Mouse (Mus musculus): ENCODE results near the gene Zfp536. TPM values are rescaled to one million over a fixed set of nuclear protein-coding genes. Genes with fewer than 3 reads are reported as not detected.

The Zfp536 gene
- polyA plus RNA-seq, 1 experiment from 2014 or later: 3.9 TPM

GRCm38 (mm10) chr7:37623903-37624758 is 149.3 kb downstream of the Zfp536 start:
- peaks cover 22% of the 10 kb centered on the region for H3K27me3 ChIP-seq (ENCODE audit: control insufficient read depth, insufficient read depth, low read length)
- H3K4me1 ChIP-seq (ENCODE audit: control insufficient read depth in 2 of 2, insufficient read depth in 2 of 2, low read length in 2 of 2): no peaks in the 10 kb centered on the region
- ATAC-seq (ENCODE audit: insufficient number of reproducible peaks, insufficient read depth, low FRiP score, low read depth): peak; percentile 59
- no peaks in the 10 kb centered on the region for H3K36me3 ChIP-seq (ENCODE audit: control insufficient read depth, insufficient read depth, low read length)
- 1% methylated on average over 52 of the region's 62 CpGs for WGBS
- H3K9ac ChIP-seq (ENCODE audit: low read length): peak overlapping the region; percentile 63
- H3K4me3 ChIP-seq (ENCODE audit: control insufficient read depth in 1 of 2, insufficient read depth in 1 of 2, low read depth in 1 of 2, low read length in 2 of 2): peak overlapping the region; percentile 32 to 55
- H3K9me3 ChIP-seq (ENCODE audit: control insufficient read depth, low read length): no peaks in the 10 kb centered on the region
- H3K4me2 ChIP-seq (ENCODE audit: low read length): peak overlapping the region; percentile 90
- H3K27ac ChIP-seq (replicated peaks in 1 of 2; ENCODE audit: control insufficient read depth in 1 of 2, insufficient read depth in 1 of 2, low read depth in 2 of 2, low read length in 2 of 2): no peak overlapping the region

GRCm38 (mm10) chr7:37619254-37619653 is 154.2 kb downstream of the Zfp536 start:
- Histone ChIP-seq H3K4me3 (ENCODE audit: control insufficient read depth in 1 of 2, insufficient read depth in 1 of 2, low read depth in 1 of 2, low read length in 2 of 2) (no peak overlapping the region), H3K27me3 (ENCODE audit: control insufficient read depth, insufficient read depth, low read length) (peaks cover 27% of the 10 kb centered on the region), H3K9ac (ENCODE audit: low read length) (no peak overlapping the region), H3K27ac (replicated peaks in 1 of 2; ENCODE audit: control insufficient read depth in 1 of 2, insufficient read depth in 1 of 2, low read depth in 2 of 2, low read length in 2 of 2) (no peak overlapping the region), H3K4me1 (ENCODE audit: control insufficient read depth in 2 of 2, insufficient read depth in 2 of 2, low read length in 2 of 2) (peaks cover 4 to 6% of the 10 kb centered on the region in 2 experiments; a peak in 3 of 4 replicates), H3K4me2 (ENCODE audit: low read length) (no peak overlapping the region), H3K36me3 (ENCODE audit: control insufficient read depth, insufficient read depth, low read length) (no peaks in the 10 kb centered on the region), H3K9me3 (ENCODE audit: control insufficient read depth, low read length) (no peaks in the 10 kb centered on the region)
- no peak for ATAC-seq (ENCODE audit: insufficient number of reproducible peaks, insufficient read depth, low FRiP score, low read depth)
- WGBS: 63% methylated on average over 7 of the region's 7 CpGs

- Histone ChIP-seq H3K4me2 (ENCODE audit: low read length) (no peak overlapping the region), H3K4me3 (ENCODE audit: control insufficient read depth in 1 of 2, insufficient read depth in 1 of 2, low read depth in 1 of 2, low read length in 2 of 2) (no peak overlapping the region), H3K4me1 (ENCODE audit: control insufficient read depth in 2 of 2, insufficient read depth in 2 of 2, low read length in 2 of 2) (peaks cover 7 to 9% of the 10 kb centered on the region in 2 experiments), H3K27me3 (ENCODE audit: control insufficient read depth, insufficient read depth, low read length) (peaks cover 19% of the 10 kb centered on the region), H3K27ac (replicated peaks in 1 of 2; ENCODE audit: control insufficient read depth in 1 of 2, insufficient read depth in 1 of 2, low read depth in 2 of 2, low read length in 2 of 2) (no peak overlapping the region), H3K36me3 (ENCODE audit: control insufficient read depth, insufficient read depth, low read length) (no peaks in the 10 kb centered on the region), H3K9ac (ENCODE audit: low read length) (no peak overlapping the region), H3K9me3 (ENCODE audit: control insufficient read depth, low read length) (no peaks in the 10 kb centered on the region)
- 78% methylated on average over 2 of the region's 2 CpGs for WGBS
- ATAC-seq (ENCODE audit: insufficient number of reproducible peaks, insufficient read depth, low FRiP score, low read depth): no peak
Observed at GRCm38 (mm10) chr7:37617880-37618279, 155.6 kb downstream of the Zfp536 start.

- peaks cover 19% of the 10 kb centered on the region for H3K27me3 ChIP-seq (ENCODE audit: control insufficient read depth, insufficient read depth, low read length)
- 84% methylated on average over 4 of the region's 4 CpGs for WGBS
Observed at GRCm38 (mm10) chr7:37615932-37616331, 157.5 kb downstream of the Zfp536 start.

GRCm38 (mm10) chr7:37614381-37614780 is 159.1 kb downstream of the Zfp536 start:
- no peak overlapping the region for H3K4me2 ChIP-seq (ENCODE audit: low read length)
- H3K4me1 ChIP-seq (ENCODE audit: control insufficient read depth in 2 of 2, insufficient read depth in 2 of 2, low read length in 2 of 2): peaks cover 7 to 9% of the 10 kb centered on the region in 2 experiments
- peaks cover 26% of the 10 kb centered on the region for H3K27me3 ChIP-seq (ENCODE audit: control insufficient read depth, insufficient read depth, low read length)
- 8% methylated on average over 10 of the region's 10 CpGs for WGBS
- H3K27ac ChIP-seq (replicated peaks in 1 of 2; ENCODE audit: control insufficient read depth in 1 of 2, insufficient read depth in 1 of 2, low read depth in 2 of 2, low read length in 2 of 2): no peak overlapping the region
- no peak overlapping the region for H3K9ac ChIP-seq (ENCODE audit: low read length)
- no peak for ATAC-seq (ENCODE audit: insufficient number of reproducible peaks, insufficient read depth, low FRiP score, low read depth)
- H3K36me3 ChIP-seq (ENCODE audit: control insufficient read depth, insufficient read depth, low read length): no peaks in the 10 kb centered on the region
- no peaks in the 10 kb centered on the region for H3K9me3 ChIP-seq (ENCODE audit: control insufficient read depth, low read length)
- no peak overlapping the region for H3K4me3 ChIP-seq (ENCODE audit: control insufficient read depth in 1 of 2, insufficient read depth in 1 of 2, low read depth in 1 of 2, low read length in 2 of 2)

More at GRCm38 (mm10) chr7:37615932-37616331, 157.5 kb downstream of the Zfp536 start:
- no peak for ATAC-seq (ENCODE audit: insufficient number of reproducible peaks, insufficient read depth, low FRiP score, low read depth)
- Histone ChIP-seq H3K9ac (ENCODE audit: low read length) (no peak overlapping the region), H3K36me3 (ENCODE audit: control insufficient read depth, insufficient read depth, low read length) (no peaks in the 10 kb centered on the region), H3K4me3 (ENCODE audit: control insufficient read depth in 1 of 2, insufficient read depth in 1 of 2, low read depth in 1 of 2, low read length in 2 of 2) (no peak overlapping the region), H3K4me1 (ENCODE audit: control insufficient read depth in 2 of 2, insufficient read depth in 2 of 2, low read length in 2 of 2) (peaks cover 7 to 9% of the 10 kb centered on the region in 2 experiments), H3K4me2 (ENCODE audit: low read length) (no peak overlapping the region), H3K27ac (replicated peaks in 1 of 2; ENCODE audit: control insufficient read depth in 1 of 2, insufficient read depth in 1 of 2, low read depth in 2 of 2, low read length in 2 of 2) (no peak overlapping the region), H3K9me3 (ENCODE audit: control insufficient read depth, low read length) (no peaks in the 10 kb centered on the region)

- ATAC-seq (ENCODE audit: insufficient number of reproducible peaks, insufficient read depth, low FRiP score, low read depth): no peak
- no peak overlapping the region for H3K9ac ChIP-seq (ENCODE audit: low read length)
- WGBS: 89% methylated on average over 14 of the region's 14 CpGs
- H3K27me3 ChIP-seq (ENCODE audit: control insufficient read depth, insufficient read depth, low read length): peaks cover 18% of the 10 kb centered on the region
- no peak overlapping the region for H3K27ac ChIP-seq (replicated peaks in 1 of 2; ENCODE audit: control insufficient read depth in 1 of 2, insufficient read depth in 1 of 2, low read depth in 2 of 2, low read length in 2 of 2)
- H3K4me3 ChIP-seq (ENCODE audit: control insufficient read depth in 1 of 2, insufficient read depth in 1 of 2, low read depth in 1 of 2, low read length in 2 of 2): no peak overlapping the region
- H3K36me3 ChIP-seq (ENCODE audit: control insufficient read depth, insufficient read depth, low read length): no peaks in the 10 kb centered on the region
- no peaks in the 10 kb centered on the region for H3K4me1 ChIP-seq (ENCODE audit: control insufficient read depth in 2 of 2, insufficient read depth in 2 of 2, low read length in 2 of 2)
- 0 out of 2 replicates have a peak, but pooled peaks cover 2% of the 10 kb centered on the region for H3K9me3 ChIP-seq (ENCODE audit: control insufficient read depth, low read length)
- no peak overlapping the region for H3K4me2 ChIP-seq (ENCODE audit: low read length)
Observed at GRCm38 (mm10) chr7:37608556-37608955, 164.9 kb downstream of the Zfp536 start.

- Histone ChIP-seq H3K27me3 (ENCODE audit: control insufficient read depth, insufficient read depth, low read length) (peaks cover 15% of the 10 kb centered on the region), H3K4me1 (ENCODE audit: control insufficient read depth in 2 of 2, insufficient read depth in 2 of 2, low read length in 2 of 2) (no peaks in the 10 kb centered on the region), H3K9me3 (ENCODE audit: control insufficient read depth, low read length) (0 out of 2 replicates have a peak, but pooled peaks cover 2% of the 10 kb centered on the region), H3K36me3 (ENCODE audit: control insufficient read depth, insufficient read depth, low read length) (no peaks in the 10 kb centered on the region), H3K9ac (ENCODE audit: low read length) (no peak overlapping the region), H3K27ac (replicated peaks in 1 of 2; ENCODE audit: control insufficient read depth in 1 of 2, insufficient read depth in 1 of 2, low read depth in 2 of 2, low read length in 2 of 2) (no peak overlapping the region), H3K4me2 (ENCODE audit: low read length) (no peak overlapping the region), H3K4me3 (ENCODE audit: control insufficient read depth in 1 of 2, insufficient read depth in 1 of 2, low read depth in 1 of 2, low read length in 2 of 2) (no peak overlapping the region)
- WGBS: 86% methylated on average over 6 of the region's 6 CpGs
- no peak for ATAC-seq (ENCODE audit: insufficient number of reproducible peaks, insufficient read depth, low FRiP score, low read depth)
Observed at GRCm38 (mm10) chr7:37607906-37608305, 165.5 kb downstream of the Zfp536 start.
